Mouse (Mus musculus) CH12.LX (cell line): ENCODE data around the gene Sun1. TPM values are rescaled to one million over a fixed set of nuclear protein-coding genes. Genes with fewer than 3 reads are reported as not detected.

Experiments
- DNase-seq: peaks from one replicate; pipeline ENCODE4 v3.0.0-alpha.2; 2013; ENCODE audit errors: extremely low read depth
- H3K27ac ChIP-seq: 2 replicates; pipeline ENCODE4 v1.5.1; 2012; ENCODE audit warnings: low read depth, mild to moderate bottlenecking, control low read depth, moderate library complexity; ENCODE audit not compliant: insufficient read depth
- H3K27me3 ChIP-seq: replicated peaks from 2 replicates; pipeline ENCODE3; 2012; ENCODE audit warnings: inconsistent platforms
- H3K36me3 ChIP-seq, 2 experiments: replicated peaks in 1 of 2; 2 replicates each; pipeline versions ENCODE3 to v1.6.1; 2012; ENCODE audit warnings: inconsistent platforms in 1 of 2, low read length in 1 of 2, mild to moderate bottlenecking in 1 of 2, mixed read lengths in 1 of 2, moderate library complexity in 1 of 2; ENCODE audit not compliant: control insufficient read depth in 1 of 2, insufficient read depth in 1 of 2
- H3K4me1 ChIP-seq, 2 experiments: 2 replicates each; pipeline ENCODE4 v1.6.1; 2012; ENCODE audit warnings: inconsistent platforms in 1 of 2, moderate library complexity in 1 of 2; ENCODE audit not compliant: insufficient read depth in 2 of 2, control insufficient read depth in 1 of 2
- H3K4me2 ChIP-seq: 2 replicates; pipeline ENCODE4 v1.6.1; 2012; ENCODE audit warnings: low read depth, mild to moderate bottlenecking, control low read depth; ENCODE audit not compliant: poor library complexity, insufficient read depth, severe bottlenecking
- H3K4me3 ChIP-seq, 3 experiments: fragments of 150-350 bp in 1 of 3; sonication (generic) in 1 of 3; replicated peaks in 1 of 3; 2 replicates each; pipeline versions ENCODE3 to v1.5.1; 2011 to 2012; ENCODE audit warnings: low read depth in 2 of 3, low read length in 2 of 3, mild to moderate bottlenecking in 2 of 3, moderate library complexity in 2 of 3, control low read depth in 1 of 3, improper control_type of control experiment in 1 of 3, inconsistent platforms in 1 of 3, mixed read lengths in 1 of 3; ENCODE audit not compliant: poor library complexity in 1 of 3
- H3K79me2 ChIP-seq: replicated peaks from 2 replicates; pipeline ENCODE4 v1.6.1; 2012; ENCODE audit warnings: mild to moderate bottlenecking, moderate library complexity; ENCODE audit not compliant: control insufficient read depth, poor library complexity, insufficient read depth, severe bottlenecking; ENCODE audit errors: extremely low read depth
- H3K9ac ChIP-seq: 2 replicates; pipeline ENCODE4 v1.6.1; 2012; ENCODE audit warnings: low read depth, mild to moderate bottlenecking, control low read depth, moderate library complexity; ENCODE audit not compliant: insufficient read depth
- H3K9me3 ChIP-seq: replicated peaks from 2 replicates; pipeline ENCODE3; 2012; ENCODE audit warnings: low read length, inconsistent platforms, mixed read lengths
- GABPA ChIP-seq: IDR thresholded peaks from 2 replicates; pipeline ENCODE4 v1.6.1; 2012; ENCODE audit warnings: low read depth, low read length, improper control_type of control experiment, inconsistent platforms; ENCODE audit not compliant: insufficient replicate concordance
- HCFC1 ChIP-seq: IDR thresholded peaks from 2 replicates; pipeline ENCODE4 v1.6.1; 2012; ENCODE audit warnings: low read depth, mild to moderate bottlenecking, inconsistent platforms, low read length, improper control_type of control experiment
- MAX ChIP-seq: IDR thresholded peaks from 2 replicates; pipeline ENCODE4 v1.6.1; 2011; ENCODE audit warnings: low read length, improper control_type of control experiment
- MAZ ChIP-seq: IDR thresholded peaks from 2 replicates; pipeline ENCODE4 v1.6.1; 2012; ENCODE audit warnings: low read depth, mild to moderate bottlenecking, inconsistent platforms, low read length, improper control_type of control experiment, moderate library complexity
- MXI1 ChIP-seq: IDR thresholded peaks from 2 replicates; pipeline ENCODE4 v1.6.1; 2011; ENCODE audit warnings: mild to moderate bottlenecking, low read depth, low read length, improper control_type of control experiment
- NRF1 ChIP-seq: IDR thresholded peaks from 2 replicates; pipeline ENCODE4 v1.6.1; 2014; ENCODE audit warnings: low read depth, mild to moderate bottlenecking, inconsistent platforms, low read length, improper control_type of control experiment, moderate library complexity
- POLR2A ChIP-seq: IDR thresholded peaks from 2 replicates; pipeline ENCODE4 v1.6.1; 2011; ENCODE audit warnings: low read depth, mild to moderate bottlenecking, improper control_type of control experiment, low read length
- RAD21 ChIP-seq: IDR thresholded peaks from 2 replicates; pipeline ENCODE4 v1.6.1; 2011; ENCODE audit warnings: low read depth, mild to moderate bottlenecking, low read length, improper control_type of control experiment, moderate library complexity
- SIN3A ChIP-seq: IDR thresholded peaks from 2 replicates; pipeline ENCODE4 v1.6.1; 2012; ENCODE audit warnings: low read length, improper control_type of control experiment, inconsistent platforms
- USF2 ChIP-seq: conservative IDR thresholded peaks from 2 replicates; pipeline ENCODE4 v1.6.1; 2011; ENCODE audit warnings: low read depth, low read length, improper control_type of control experiment
- ZKSCAN1 ChIP-seq: IDR thresholded peaks from 2 replicates; pipeline ENCODE4 v1.6.1; 2012; ENCODE audit warnings: low read depth, inconsistent platforms, low read length, improper control_type of control experiment, borderline replicate concordance
- dilution Hi-C: fragments of 300-500 bp; cut with MboI; formaldehyde crosslinking; loops from 2 replicates; pipeline ENCODE4 v1.14.3; 2020; ENCODE audit warnings: low sequenced_read_pairs; ENCODE audit not compliant: extremely low pct_unique_long_range_greater_than_20kb, extremely low pct_ligation_motif_present
- in situ Hi-C: fragments of 300-500 bp; cut with MboI; formaldehyde crosslinking; loops from 3 replicates; pipeline ENCODE4 v1.14.3; 2019; ENCODE audit warnings: low sequenced_read_pairs, low pct_ligation_motif_present, low pct_unique_long_range_greater_than_20kb, mixed read lengths
- polyA plus RNA-seq: library from polyadenylated mRNA; unstranded; fragments of >175 nt; gene quantifications from 2 replicates; pipeline ENCODE4 v1.2.1, GENCODE M21; 2012; ENCODE audit warnings: low read depth; ENCODE audit not compliant: insufficient read length
- total RNA-seq, 2 experiments: library from RNA; depleted of rRNA; stranded (reverse); fragments of 300-350 nt in 1 of 2; fragments of >200 nt in 1 of 2; gene quantifications; 2 replicates each; pipeline ENCODE4 v1.2.3; 2012 to 2014

Gene Sun1
- total and polyA plus RNA-seq, 3 experiments, result 10.1 to 18.5 (median 12.9) TPM

- no peak overlapping the region for H3K9ac ChIP-seq
- H3K9me3 ChIP-seq, result no peaks in the 10 kb centered on the region
- H3K27ac ChIP-seq, result no peak overlapping the region
- in situ Hi-C loops, result no loop called here
- H3K4me3 ChIP-seq, result no peak overlapping the region
- H3K4me1 ChIP-seq, result no peaks in the 10 kb centered on the region
- H3K27me3 ChIP-seq, result no peaks in the 10 kb centered on the region
- no peak for DNase-seq
- TF ChIP-seq HCFC1, result no peak
- TF ChIP-seq ZKSCAN1, result no peak
- no peak for TF ChIP-seq MAZ
- no peak for TF ChIP-seq MAX
- TF ChIP-seq USF2, result no peak
- no peak for TF ChIP-seq GABPA
- no peak overlapping the region for H3K4me2 ChIP-seq
- peaks cover 47 to 93% of the 10 kb centered on the region in 2 experiments for H3K36me3 ChIP-seq
- dilution Hi-C loops, result no loop called here
- H3K79me2 ChIP-seq, result no peaks in the 10 kb centered on the region
Observed at GRCm38 (mm10) chr5:139183601-139184000, 16.8 kb upstream of the Sun1 start.

DNA sequence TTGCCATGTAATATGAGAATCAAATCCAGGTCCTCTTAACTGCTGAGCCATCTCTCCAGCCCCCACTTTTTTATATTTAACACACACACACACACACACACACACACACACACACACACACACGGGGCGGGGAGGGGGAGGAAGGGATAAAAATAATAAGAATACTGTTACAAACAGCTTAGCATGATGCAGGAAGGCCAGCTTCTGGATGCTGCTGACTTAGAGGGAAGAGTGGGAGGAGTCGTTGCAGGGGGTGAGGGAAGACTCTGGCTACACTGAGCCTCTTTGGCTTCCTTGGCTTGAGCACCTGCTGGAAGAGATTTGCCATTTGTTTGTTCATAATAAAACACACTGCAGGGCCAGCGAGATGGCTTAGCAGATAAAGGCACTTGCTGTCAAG is 15.5 kb upstream of the Sun1 start:
- H3K4me3 ChIP-seq, result no peak overlapping the region
- in situ Hi-C loops, result no loop called here
- no peaks in the 10 kb centered on the region for H3K79me2 ChIP-seq
- no peak overlapping the region for H3K9ac ChIP-seq
- no peak for DNase-seq
- H3K4me2 ChIP-seq, result no peak overlapping the region
- TF ChIP-seq RAD21 (no peak), GABPA (no peak)
- H3K9me3 ChIP-seq, result no peaks in the 10 kb centered on the region
- dilution Hi-C loops, result no loop called here
- H3K36me3 ChIP-seq, result peaks cover 47 to 81% of the 10 kb centered on the region in 2 experiments
- H3K27ac ChIP-seq, result no peak overlapping the region
- H3K27me3 ChIP-seq, result no peaks in the 10 kb centered on the region
- H3K4me1 ChIP-seq, result no peaks in the 10 kb centered on the region

DNA sequence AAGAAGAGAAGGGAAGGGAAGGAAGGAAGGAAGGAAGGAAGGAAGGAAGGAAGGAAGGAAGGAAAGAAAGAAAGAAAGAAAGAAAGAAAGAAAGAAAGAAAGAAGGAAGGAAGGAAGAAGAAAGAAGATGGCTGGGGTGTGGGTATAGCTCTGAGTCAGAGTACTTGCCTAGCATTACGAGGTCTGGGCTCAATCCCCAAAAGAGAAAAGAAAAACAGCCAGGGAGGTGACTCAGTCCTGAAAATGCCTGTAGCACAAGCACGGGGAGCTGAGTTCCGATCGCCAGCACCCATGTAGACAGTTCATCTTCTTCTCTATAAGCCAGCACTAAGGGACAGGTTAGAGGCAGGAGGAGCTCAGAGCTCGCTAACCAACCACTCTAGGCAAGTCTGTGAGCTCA is 10.7 kb upstream of the Sun1 start:
- Histone ChIP-seq H3K4me3 (no peak overlapping the region), H3K4me1 (no peaks in the 10 kb centered on the region), H3K27ac (no peak overlapping the region), H3K9ac (no peak overlapping the region), H3K79me2 (no peaks in the 10 kb centered on the region), H3K36me3 (peaks cover 17 to 38% of the 10 kb centered on the region in 2 experiments), H3K4me2 (no peak overlapping the region)
- DNase-seq, result no peak
- in situ Hi-C loops (no loop called here), dilution Hi-C loops (no loop called here)
- TF ChIP-seq HCFC1, result no peak
- no peak for TF ChIP-seq GABPA
- no peak for TF ChIP-seq NRF1
- no peak for TF ChIP-seq SIN3A
- no peak for TF ChIP-seq MAX
- TF ChIP-seq POLR2A, result no peak
- TF ChIP-seq MXI1, result no peak
- TF ChIP-seq, all 38 proteins: peak for 0
- no peaks in the 10 kb centered on the region for H3K27me3 ChIP-seq
- no peaks in the 10 kb centered on the region for H3K9me3 ChIP-seq
